Mouse (Mus musculus) heart, embryonic 12.5 days (tissue): ENCODE results near the gene Scgb1b17. TPM values are rescaled to one million over a fixed set of nuclear protein-coding genes. Genes with fewer than 3 reads are reported as not detected.
"Not testable (repeated sequence)": the region's sequence is repeated elsewhere in the genome, so short reads cannot be mapped to it uniquely, and the experiment has no call there.

Source experiments
- ATAC-seq: fragments of 200-750 bp; cut with Nextera tagmentation; 2 replicates; pipeline ENCODE4 v1.8.0; 2017; ENCODE audit warnings: moderate TSS enrichment, moderate library complexity; ENCODE audit not compliant: insufficient number of reproducible peaks, low FRiP score
- H3K27ac ChIP-seq: fragments of 300-500 bp; sonication (generic); 2 replicates; pipeline ENCODE4 v1.5.1; 2016; ENCODE audit warnings: mild to moderate bottlenecking, moderate library complexity; ENCODE audit not compliant: poor library complexity, severe bottlenecking
- H3K27me3 ChIP-seq: fragments of 300-500 bp; sonication (generic); replicated peaks from 2 replicates; pipeline ENCODE4 v1.6.1; 2016; ENCODE audit warnings: mild to moderate bottlenecking, moderate library complexity
- H3K36me3 ChIP-seq: fragments of 300-500 bp; sonication (generic); 2 replicates; pipeline ENCODE4 v1.6.1; 2016; ENCODE audit warnings: mild to moderate bottlenecking, moderate library complexity
- H3K4me1 ChIP-seq: fragments of 300-500 bp; sonication (generic); replicated peaks from 2 replicates; pipeline ENCODE4 v1.6.1; 2016; ENCODE audit warnings: mild to moderate bottlenecking
- H3K4me2 ChIP-seq: fragments of 300-500 bp; sonication (generic); 2 replicates; pipeline ENCODE4 v1.6.1; 2016; ENCODE audit warnings: mild to moderate bottlenecking, moderate library complexity
- H3K4me3 ChIP-seq: fragments of 300-500 bp; sonication (generic); 2 replicates; pipeline ENCODE4 v1.5.1; 2016; ENCODE audit warnings: mild to moderate bottlenecking
- H3K9ac ChIP-seq: fragments of 300-500 bp; sonication (generic); 2 replicates; pipeline ENCODE4 v1.6.1; 2016; ENCODE audit warnings: mild to moderate bottlenecking, moderate library complexity
- H3K9me3 ChIP-seq: fragments of 300-500 bp; sonication (generic); replicated peaks from 2 replicates; pipeline ENCODE4 v1.6.1; 2016; ENCODE audit warnings: mild to moderate bottlenecking, moderate library complexity
- polyA plus RNA-seq: library from polyadenylated mRNA; unstranded; fragments of >200 nt; fragmentation: Nextera tagmentation; extraction: Ambion mirVana; gene quantifications from 2 replicates; pipeline ENCODE4 v1.2.1, GENCODE M21; 2016

Scgb1b17 gene
- polyA plus RNA-seq = not detected in 2 replicates

GRCm38 (mm10) chr7:33063149-33063548 lies at the start of gene Scgb1b17:
TSS of gene Scgb1b17 (plus strand) at chr7:33063449.
- H3K9me3 ChIP-seq, H3K4me1 ChIP-seq, H3K4me2 ChIP-seq, H3K27ac ChIP-seq, H3K9ac ChIP-seq, ATAC-seq, H3K36me3 ChIP-seq, H3K4me3 ChIP-seq, H3K27me3 ChIP-seq: not testable (repeated sequence)

- H3K4me3 ChIP-seq, H3K9me3 ChIP-seq, H3K36me3 ChIP-seq, H3K4me2 ChIP-seq, H3K4me1 ChIP-seq, H3K27ac ChIP-seq, H3K27me3 ChIP-seq, H3K9ac ChIP-seq, ATAC-seq: not testable (repeated sequence)
Measured at GRCm38 (mm10) chr7:33056461-33056860, 6.8 kb upstream of the Scgb1b17 start, which contains the start of gene Scgb2b17. TSS of gene Scgb2b17 (minus strand) at chr7:33056561.

Other genes with a start within 250 kb of the Scgb1b17 start
- gene Scgb2b15, start 233.8 kb upstream of the Scgb1b17 start, polyA plus RNA-seq = not detected in 2 replicates
- not detected in 2 replicates for gene Scgb1b15, start 226.9 kb upstream of the Scgb1b17 start, polyA plus RNA-seq
- gene Scgb2b17, start 6.9 kb upstream of the Scgb1b17 start, polyA plus RNA-seq = not detected in 2 replicates
- not detected in 2 replicates for gene Scgb2b18, start 110.4 kb downstream of the Scgb1b17 start, polyA plus RNA-seq
- not detected in 2 replicates for gene Scgb1b18, start 122.1 kb downstream of the Scgb1b17 start, polyA plus RNA-seq
- gene Scgb2b19, start 216.9 kb downstream of the Scgb1b17 start, polyA plus RNA-seq = not detected in 2 replicates
- gene Scgb1b19, start 223.8 kb downstream of the Scgb1b17 start, polyA plus RNA-seq = not detected in 2 replicates